Mouse (Mus musculus) liver, adult 2 months (tissue): ENCODE measurements around the gene Zbtb42.

Source experiments
- CTCF ChIP-seq: fragments of 200-500 bp; IDR thresholded peaks from 2 replicates; pipeline ENCODE4 v1.5.1; 2011; ENCODE audit warnings: low read depth, low read length, control low read depth
- POLR2A ChIP-seq: fragments of 200-500 bp; IDR thresholded peaks from 2 replicates; pipeline ENCODE4 v1.6.1; 2011; ENCODE audit warnings: low read length, control low read depth; ENCODE audit not compliant: insufficient read depth; ENCODE audit errors: extremely low read depth

- TF ChIP-seq CTCF = no peak
- TF ChIP-seq POLR2A = no peak
These were observed 35.5 kb upstream of the Zbtb42 start for GRCm38 (mm10) chr12:112643126-112643525.
